Mouse (Mus musculus) embryonic facial prominence, embryonic 15.5 days (tissue): Measurements from ENCODE around the gene Nr1h2. TPM values are rescaled to one million over a fixed set of nuclear protein-coding genes. Genes with fewer than 3 reads are reported as not detected.

Experiments used
- ATAC-seq: fragments of 200-750 bp; cut with Nextera tagmentation; 2 replicates; pipeline ENCODE4 v1.8.0; 2017; ENCODE audit warnings: low read depth, moderate TSS enrichment; ENCODE audit not compliant: insufficient number of reproducible peaks, low FRiP score, low TSS enrichment
- H3K27ac ChIP-seq: fragments of 300-500 bp; sonication (generic); replicated peaks from 2 replicates; pipeline ENCODE4 v1.5.1; 2015; ENCODE audit warnings: mild to moderate bottlenecking, inconsistent platforms
- H3K27me3 ChIP-seq: fragments of 300-500 bp; sonication (generic); 2 replicates; pipeline ENCODE4 v1.6.1; 2015; ENCODE audit warnings: inconsistent platforms
- H3K36me3 ChIP-seq: fragments of 300-500 bp; sonication (generic); 2 replicates; pipeline ENCODE4 v1.6.1; 2015; ENCODE audit warnings: mild to moderate bottlenecking, inconsistent platforms
- H3K4me1 ChIP-seq: fragments of 300-500 bp; sonication (generic); 2 replicates; pipeline ENCODE4 v1.6.1; 2015; ENCODE audit warnings: inconsistent platforms
- H3K4me2 ChIP-seq: fragments of 300-500 bp; sonication (generic); replicated peaks from 2 replicates; pipeline ENCODE4 v1.6.1; 2015; ENCODE audit warnings: mild to moderate bottlenecking, inconsistent platforms
- H3K4me3 ChIP-seq: fragments of 300-500 bp; sonication (generic); replicated peaks from 2 replicates; pipeline ENCODE4 v1.5.1; 2015; ENCODE audit warnings: mild to moderate bottlenecking, inconsistent platforms
- H3K9ac ChIP-seq: fragments of 300-500 bp; sonication (generic); 2 replicates; pipeline ENCODE4 v1.6.1; 2015; ENCODE audit warnings: inconsistent platforms
- H3K9me3 ChIP-seq: fragments of 300-500 bp; sonication (generic); replicated peaks from 2 replicates; pipeline ENCODE4 v1.6.1; 2016; ENCODE audit warnings: inconsistent platforms
- WGBS: fragments of 180-500 bp; shearing (Covaris S2); methylation state at CpG from one replicate; pipeline ENCODE4 v1.1.7; 2015; 5-methylcytosine and 5-hydroxymethylcytosine counted together
- polyA plus RNA-seq: library from polyadenylated mRNA; unstranded; fragments of >200 nt; fragmentation: Nextera tagmentation; extraction: Ambion mirVana; gene quantifications from 2 replicates; pipeline ENCODE4 v1.2.1, GENCODE M21; 2015

The Nr1h2 gene
- polyA plus RNA-seq, 1 experiment from 2014 or later, result 83.4 TPM

GRCm38 (mm10) chr7:44565414-44565813 is 11.7 kb upstream of the Nr1h2 start:
- H3K9me3 ChIP-seq, result no peaks in the 10 kb centered on the region

GRCm38 (mm10) chr7:44564486-44564885 is 10.7 kb upstream of the Nr1h2 start:
- Histone ChIP-seq H3K4me2 (no peak overlapping the region), H3K36me3 (no peaks in the 10 kb centered on the region), H3K9ac (no peak overlapping the region), H3K27ac (no peak overlapping the region), H3K4me1 (no peaks in the 10 kb centered on the region), H3K4me3 (no peak overlapping the region), H3K9me3 (no peaks in the 10 kb centered on the region), H3K27me3 (no peaks in the 10 kb centered on the region; the same call in 1 of the 2 replicates)
- no peak for ATAC-seq
- 78% methylated on average over 10 of the region's 10 CpGs for WGBS

More at GRCm38 (mm10) chr7:44565414-44565813, 11.7 kb upstream of the Nr1h2 start:
- Histone ChIP-seq H3K4me2 (no peak overlapping the region), H3K36me3 (no peaks in the 10 kb centered on the region), H3K4me1 (no peaks in the 10 kb centered on the region), H3K9ac (no peak overlapping the region), H3K27me3 (no peaks in the 10 kb centered on the region; the same call in 1 of the 2 replicates), H3K27ac (no peak overlapping the region), H3K4me3 (no peak overlapping the region)
- ATAC-seq, result no peak
- WGBS, result 67% methylated on average over 6 of the region's 6 CpGs

- no peak overlapping the region for H3K27ac ChIP-seq
- H3K4me3 ChIP-seq, result no peak overlapping the region
- no peak overlapping the region for H3K4me2 ChIP-seq
- no peaks in the 10 kb centered on the region for H3K36me3 ChIP-seq
- ATAC-seq, result no peak
- no peaks in the 10 kb centered on the region for H3K9me3 ChIP-seq
- 42% methylated on average over 8 of the region's 8 CpGs for WGBS
- no peaks in the 10 kb centered on the region for H3K4me1 ChIP-seq
- no peaks in the 10 kb centered on the region; the same call in 1 of the 2 replicates for H3K27me3 ChIP-seq
- no peak overlapping the region for H3K9ac ChIP-seq
Measured at GRCm38 (mm10) chr7:44563284-44563683, 9.5 kb upstream of the Nr1h2 start.

GRCm38 (mm10) chr7:44560435-44561400 is 7.0 kb upstream of the Nr1h2 start:
- H3K9ac ChIP-seq, result no peak overlapping the region
- no peak; the same call in 1 of the 2 replicates for ATAC-seq

GRCm38 (mm10) chr7:44557629-44558028 is 3.9 kb upstream of the Nr1h2 start:
- WGBS, result 61% methylated on average over 2 of the region's 2 CpGs
- no peak for ATAC-seq
- no peak overlapping the region for H3K9ac ChIP-seq

More at GRCm38 (mm10) chr7:44560435-44561400, 7.0 kb upstream of the Nr1h2 start:
- Histone ChIP-seq H3K4me3 (no peak overlapping the region), H3K36me3 (no peaks in the 10 kb centered on the region), H3K27ac (no peak overlapping the region), H3K4me2 (no peak overlapping the region), H3K9me3 (no peaks in the 10 kb centered on the region), H3K4me1 (no peaks in the 10 kb centered on the region), H3K27me3 (no peaks in the 10 kb centered on the region; the same call in 1 of the 2 replicates)
- 51% methylated on average over 18 of the region's 18 CpGs for WGBS

GRCm38 (mm10) chr7:44553196-44553764 is 471 bp downstream of the Nr1h2 start:
- peaks cover 18% of the 10 kb centered on the region for H3K4me1 ChIP-seq
- peak overlapping the region; percentile 71 for H3K4me2 ChIP-seq
- H3K27ac ChIP-seq, result peak overlapping the region; percentile 99
- no peaks in the 10 kb centered on the region for H3K27me3 ChIP-seq
- ATAC-seq, result peak; percentile 85
- 1% methylated on average over 32 of the region's 32 CpGs for WGBS
- peaks cover 31% of the 10 kb centered on the region for H3K36me3 ChIP-seq
- H3K9me3 ChIP-seq, result no peaks in the 10 kb centered on the region
- H3K9ac ChIP-seq, result peak overlapping the region; percentile 78
- peak overlapping the region; percentile 96 for H3K4me3 ChIP-seq

More at GRCm38 (mm10) chr7:44557629-44558028, 3.9 kb upstream of the Nr1h2 start:
- H3K27ac ChIP-seq, result no peak overlapping the region
- no peaks in the 10 kb centered on the region for H3K36me3 ChIP-seq
- no peak overlapping the region for H3K4me3 ChIP-seq
- H3K9me3 ChIP-seq, result no peaks in the 10 kb centered on the region
- H3K27me3 ChIP-seq, result no peaks in the 10 kb centered on the region
- no peak overlapping the region for H3K4me2 ChIP-seq
- peaks cover 11% of the 10 kb centered on the region for H3K4me1 ChIP-seq

- Histone ChIP-seq H3K4me3 (peak overlapping the region; percentile 96), H3K36me3 (peaks cover 31% of the 10 kb centered on the region), H3K27ac (peak overlapping the region; percentile 99; the same call in 1 of the 2 replicates), H3K9ac (peak overlapping the region; percentile 21; the same call in 1 of the 2 replicates), H3K9me3 (no peaks in the 10 kb centered on the region), H3K4me1 (peaks cover 28% of the 10 kb centered on the region), H3K4me2 (peak overlapping the region; percentile 71), H3K27me3 (no peaks in the 10 kb centered on the region)
- WGBS, result 87% methylated on average over 31 of the region's 31 CpGs
- no peak for ATAC-seq
Measured at GRCm38 (mm10) chr7:44552141-44552908, 1.4 kb downstream of the Nr1h2 start.

GRCm38 (mm10) chr7:44551731-44552130 is 2.0 kb downstream of the Nr1h2 start:
- Histone ChIP-seq H3K36me3 (peaks cover 31% of the 10 kb centered on the region), H3K27ac (no peak overlapping the region), H3K4me2 (no peak overlapping the region), H3K4me3 (no peak overlapping the region), H3K9ac (no peak overlapping the region), H3K4me1 (peaks cover 32% of the 10 kb centered on the region), H3K9me3 (no peaks in the 10 kb centered on the region), H3K27me3 (no peaks in the 10 kb centered on the region)
- no peak for ATAC-seq
- WGBS, result 79% methylated on average over 22 of the region's 22 CpGs

- Histone ChIP-seq H3K4me3 (no peak overlapping the region), H3K27ac (no peak overlapping the region), H3K36me3 (peaks cover 31% of the 10 kb centered on the region), H3K4me2 (no peak overlapping the region), H3K4me1 (peaks cover 32% of the 10 kb centered on the region), H3K9ac (no peak overlapping the region), H3K27me3 (no peaks in the 10 kb centered on the region), H3K9me3 (no peaks in the 10 kb centered on the region)
- WGBS, result 90% methylated on average over 21 of the region's 21 CpGs
- no peak for ATAC-seq
Measured at GRCm38 (mm10) chr7:44551301-44551700, 2.5 kb downstream of the Nr1h2 start.

- peaks cover 31% of the 10 kb centered on the region for H3K36me3 ChIP-seq
- H3K27ac ChIP-seq, result no peak overlapping the region
- ATAC-seq, result no peak
- no peak overlapping the region for H3K4me3 ChIP-seq
- H3K27me3 ChIP-seq, result no peaks in the 10 kb centered on the region
- no peaks in the 10 kb centered on the region for H3K9me3 ChIP-seq
- peaks cover 32% of the 10 kb centered on the region for H3K4me1 ChIP-seq
- H3K4me2 ChIP-seq, result no peak overlapping the region
- 91% methylated on average over 12 of the region's 12 CpGs for WGBS
- H3K9ac ChIP-seq, result no peak overlapping the region
Measured at GRCm38 (mm10) chr7:44550409-44550678, 3.4 kb downstream of the Nr1h2 start.
